Mouse (Mus musculus) retina, postnatal 1 day (tissue): ENCODE results near the gene Lekr1.

Source experiments
- DNase-seq: peaks from one replicate; pipeline ENCODE4 v3.0.0-alpha.2; 2012

Lekr1 gene

GRCm38 (mm10) chr3:65656902-65657660, 8.9 kb upstream of the Lekr1 start:
- no peak for DNase-seq

GRCm38 (mm10) chr3:65658081-65658612, 7.9 kb upstream of the Lekr1 start:
- DNase-seq: peak; percentile 56

GRCm38 (mm10) chr3:65658721-65659619, 7.1 kb upstream of the Lekr1 start:
- peak; percentile 82 for DNase-seq

- DNase-seq: no peak
Measured at GRCm38 (mm10) chr3:65659620-65659932, 6.5 kb upstream of the Lekr1 start.

GRCm38 (mm10) chr3:65660336-65660735, 5.7 kb upstream of the Lekr1 start:
- DNase-seq: no peak

- DNase-seq: no peak
Measured at GRCm38 (mm10) chr3:65661731-65662130, 4.3 kb upstream of the Lekr1 start.

- no peak for DNase-seq
Measured at GRCm38 (mm10) chr3:65663176-65663575, 2.9 kb upstream of the Lekr1 start.

GRCm38 (mm10) chr3:65670216-65670615, 4.2 kb downstream of the Lekr1 start:
- no peak for DNase-seq

GRCm38 (mm10) chr3:65673725-65674124, 7.7 kb downstream of the Lekr1 start:
- no peak for DNase-seq

- DNase-seq: no peak
Measured at GRCm38 (mm10) chr3:65680612-65681011, 14.6 kb downstream of the Lekr1 start.

- DNase-seq: no peak
Measured at GRCm38 (mm10) chr3:65689705-65690104, 23.7 kb downstream of the Lekr1 start.

- no peak for DNase-seq
Measured at GRCm38 (mm10) chr3:65690850-65691249, 24.8 kb downstream of the Lekr1 start.

- no peak for DNase-seq
Measured at GRCm38 (mm10) chr3:65699704-65700103, 33.7 kb downstream of the Lekr1 start.

- DNase-seq: no peak
Measured at GRCm38 (mm10) chr3:65714372-65714771, 48.3 kb downstream of the Lekr1 start.

GRCm38 (mm10) chr3:65717406-65717805, 51.4 kb downstream of the Lekr1 start:
- DNase-seq: no peak

- DNase-seq: no peak
Measured at GRCm38 (mm10) chr3:65722897-65723296, 56.9 kb downstream of the Lekr1 start.

- DNase-seq: no peak
Measured at GRCm38 (mm10) chr3:65723664-65724063, 57.6 kb downstream of the Lekr1 start.

- no peak for DNase-seq
Measured at GRCm38 (mm10) chr3:65737816-65738215, 71.8 kb downstream of the Lekr1 start.

GRCm38 (mm10) chr3:65744936-65745335, 78.9 kb downstream of the Lekr1 start:
- peak; percentile 29 for DNase-seq

- DNase-seq: no peak
Measured at GRCm38 (mm10) chr3:65764511-65765508, 98.8 kb downstream of the Lekr1 start.

- no peak for DNase-seq
Measured at GRCm38 (mm10) chr3:65766387-65766786, 100.4 kb downstream of the Lekr1 start.

- no peak for DNase-seq
Measured at GRCm38 (mm10) chr3:65767202-65767862, 101.3 kb downstream of the Lekr1 start.
